Mouse (Mus musculus) thymus, adult 2 months (tissue): ENCODE measurements at regions not wholly inside any gene's neighbourhood (a gene's known extent, or its start where the extent isn't known, plus 50 kb on each side); places are given as distances from the start of the nearest gene placed in this dataset.
A peak's percentile ranks its signal among the peaks of the same experiment; 100 is the strongest.

Source experiments
- DNase-seq: peaks from one replicate; pipeline ENCODE4 v3.0.0; 2021
- H3K27ac ChIP-seq: fragments of 200-500 bp; 2 replicates; pipeline ENCODE4 v1.5.1; 2012; ENCODE audit warnings: low read length, control low read depth; ENCODE audit not compliant: control insufficient read depth, insufficient read depth
- H3K27me3 ChIP-seq: fragments of 200-500 bp; 2 replicates; pipeline ENCODE4 v1.6.1; 2012; ENCODE audit warnings: mild to moderate bottlenecking, low read length, moderate library complexity, mixed read lengths; ENCODE audit not compliant: control insufficient read depth, insufficient read depth
- H3K36me3 ChIP-seq: fragments of 200-500 bp; 2 replicates; pipeline ENCODE4 v1.6.1; 2012; ENCODE audit warnings: mild to moderate bottlenecking, low read length, moderate library complexity; ENCODE audit not compliant: control insufficient read depth, insufficient read depth
- H3K4me1 ChIP-seq: fragments of 200-500 bp; replicated peaks from 2 replicates; pipeline ENCODE4 v1.6.1; 2012; ENCODE audit warnings: low read length; ENCODE audit not compliant: control insufficient read depth, insufficient read depth
- H3K4me3 ChIP-seq: fragments of 200-500 bp; 2 replicates; pipeline ENCODE4 v1.5.1; 2012; ENCODE audit warnings: mild to moderate bottlenecking, low read length, control low read depth, moderate library complexity; ENCODE audit not compliant: control insufficient read depth, insufficient read depth
- CTCF ChIP-seq: fragments of 200-500 bp; IDR thresholded peaks from 2 replicates; pipeline ENCODE4 v1.5.1; 2012; ENCODE audit warnings: mild to moderate bottlenecking, control low read depth, low read length, moderate library complexity, borderline replicate concordance; ENCODE audit not compliant: control insufficient read depth, poor library complexity, insufficient read depth; ENCODE audit errors: extremely low read depth
- POLR2A ChIP-seq: fragments of 200-500 bp; IDR thresholded peaks from 2 replicates; pipeline ENCODE4 v1.6.1; 2012; ENCODE audit warnings: mild to moderate bottlenecking, low read length, control low read depth, moderate library complexity; ENCODE audit not compliant: control insufficient read depth, poor library complexity, insufficient read depth; ENCODE audit errors: extremely low read depth
- WGBS: fragments of 180-500 bp; shearing (Covaris S2); methylation state at CpG from one replicate; pipeline ENCODE4 v1.1.7; 2018; 5-methylcytosine and 5-hydroxymethylcytosine counted together

DNA sequence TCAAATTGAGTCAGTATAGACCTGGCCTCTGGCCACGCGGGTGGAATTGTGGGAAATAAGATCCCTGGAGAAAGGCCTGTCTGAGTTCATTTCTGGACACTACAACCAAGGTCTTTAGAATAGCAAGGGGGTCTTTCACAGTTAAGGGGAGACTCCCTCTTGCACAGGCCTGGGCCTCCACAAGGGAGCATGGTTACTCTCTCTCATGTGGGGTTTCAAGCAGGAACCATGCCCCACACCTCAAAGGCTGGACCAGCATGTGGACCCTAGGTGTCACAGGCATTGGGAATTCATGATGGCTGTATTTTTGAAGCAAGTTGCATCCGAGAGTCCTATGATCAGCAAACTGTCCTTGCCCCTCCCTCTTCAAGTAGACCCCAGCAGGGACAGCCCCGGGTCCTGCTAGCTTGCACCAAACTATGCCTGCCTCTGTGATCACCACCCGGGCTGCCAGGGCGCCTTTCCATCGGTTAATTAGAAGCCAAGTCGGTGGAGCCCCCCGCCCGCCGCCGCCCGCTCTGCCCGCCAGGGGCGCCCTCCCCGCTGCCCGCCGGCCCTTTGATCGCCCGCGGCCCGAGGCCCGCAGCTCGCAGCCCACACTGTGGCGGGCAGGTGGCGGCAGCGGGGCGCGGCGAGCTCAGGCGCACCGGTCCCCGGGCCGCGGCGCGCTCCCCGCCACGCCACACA, 137.1 kb upstream of the Mki67 start:
- Histone ChIP-seq H3K36me3 (no peaks in the 10 kb centered on the region), H3K27me3 (no peaks in the 10 kb centered on the region; the same call in 1 of the 2 replicates), H3K27ac (no peak overlapping the region), H3K4me1 (no peaks in the 10 kb centered on the region), H3K4me3 (no peak overlapping the region)
- DNase-seq = peak; percentile 5
- TF ChIP-seq CTCF (no peak), POLR2A (no peak)
- 11% methylated on average over 39 of the region's 39 CpGs for WGBS

DNA sequence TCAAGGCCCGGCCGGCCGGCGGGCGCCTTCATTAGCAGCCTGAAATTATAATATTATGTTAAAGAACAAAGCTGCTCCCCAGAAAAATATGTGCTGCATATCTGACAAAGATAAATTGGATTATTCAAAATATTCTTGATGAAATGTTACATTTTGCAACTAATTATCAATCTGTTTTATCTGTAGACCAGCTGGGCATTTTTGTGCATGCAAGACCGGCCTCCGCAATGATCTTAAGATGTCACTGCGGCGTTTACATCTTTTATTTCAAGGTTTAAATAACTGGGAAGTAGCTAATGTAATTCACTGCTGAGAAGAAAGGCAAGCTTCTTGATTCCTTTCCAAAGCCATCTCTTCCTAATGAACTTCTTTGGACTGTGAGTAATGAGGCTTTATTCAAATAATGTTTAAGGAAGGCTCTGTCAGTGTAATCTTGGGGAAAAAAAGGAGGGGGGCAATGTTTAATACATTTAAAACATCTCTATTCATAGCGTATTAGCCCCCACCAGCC, 137.7 kb upstream of the Mki67 start:
- H3K4me1 ChIP-seq = no peaks in the 10 kb centered on the region
- TF ChIP-seq CTCF = no peak
- TF ChIP-seq POLR2A = no peak
- no peak overlapping the region for H3K27ac ChIP-seq
- DNase-seq = no peak
- 42% methylated on average over 10 of the region's 10 CpGs for WGBS
- H3K36me3 ChIP-seq = no peaks in the 10 kb centered on the region
- H3K4me3 ChIP-seq = no peak overlapping the region
- no peaks in the 10 kb centered on the region; the same call in 1 of the 2 replicates for H3K27me3 ChIP-seq

DNA sequence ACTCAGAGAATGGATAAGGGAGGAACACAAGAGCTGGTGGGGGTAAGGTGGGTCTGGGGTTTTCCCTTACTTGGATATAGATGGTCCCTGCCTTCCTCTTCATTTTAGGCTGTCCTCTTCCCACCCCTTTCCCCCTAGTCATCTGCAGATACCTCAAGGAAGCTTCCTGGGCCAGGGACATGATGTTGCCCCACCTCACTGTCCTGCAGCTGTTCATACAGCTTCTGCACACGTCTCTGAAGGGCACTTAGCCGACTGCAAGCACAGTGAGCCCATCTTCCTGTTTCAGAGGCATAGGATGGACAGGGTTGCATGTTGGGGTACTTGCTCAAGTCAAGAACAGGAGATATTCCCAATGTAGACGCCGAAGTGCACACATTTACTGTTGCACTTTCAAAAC, 144.1 kb upstream of the Mki67 start:
- Histone ChIP-seq H3K27ac (no peak overlapping the region), H3K4me3 (no peak overlapping the region), H3K36me3 (no peaks in the 10 kb centered on the region), H3K4me1 (no peaks in the 10 kb centered on the region), H3K27me3 (no peaks in the 10 kb centered on the region)
- WGBS = 59% methylated on average over 4 of the region's 4 CpGs
- TF ChIP-seq POLR2A (no peak), CTCF (no peak)
- DNase-seq = no peak

DNA sequence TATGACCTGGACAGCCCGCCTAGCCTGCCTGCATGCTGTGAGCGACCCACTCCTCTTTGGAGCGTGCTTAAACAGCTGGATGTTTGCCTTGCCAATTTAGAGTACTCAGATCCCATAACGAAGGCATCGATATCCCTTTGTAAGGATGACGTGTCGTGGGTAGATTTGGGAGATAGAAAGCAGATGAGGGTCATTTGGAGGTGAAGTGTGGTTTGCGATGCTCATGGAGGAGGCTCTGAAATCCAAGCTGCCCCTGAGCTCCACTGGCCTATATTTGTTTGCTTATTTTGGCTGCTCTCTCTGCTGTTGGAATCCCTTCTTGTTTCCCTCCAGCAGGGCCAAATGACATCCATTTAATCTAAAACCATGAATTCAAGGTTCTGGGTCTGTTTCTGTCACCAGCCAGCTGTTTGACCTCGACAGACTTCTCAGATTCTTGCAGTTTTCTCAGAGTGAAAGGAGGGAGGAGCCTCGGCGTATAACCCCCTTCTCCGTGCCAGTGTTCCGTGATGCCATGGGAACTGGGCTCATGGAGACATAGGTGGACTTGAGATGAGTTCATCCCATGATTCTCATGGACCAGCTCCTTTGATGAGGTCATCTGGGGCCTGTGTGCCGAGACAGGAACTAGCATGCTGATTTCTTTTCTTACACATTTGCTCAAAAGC, 144.7 kb upstream of the Mki67 start:
- Histone ChIP-seq H3K36me3 (no peaks in the 10 kb centered on the region), H3K27ac (no peak overlapping the region), H3K4me1 (no peaks in the 10 kb centered on the region), H3K4me3 (no peak overlapping the region), H3K27me3 (no peaks in the 10 kb centered on the region)
- WGBS = 83% methylated on average over 14 of the region's 14 CpGs
- TF ChIP-seq POLR2A (no peak), CTCF (no peak)
- no peak for DNase-seq

DNA sequence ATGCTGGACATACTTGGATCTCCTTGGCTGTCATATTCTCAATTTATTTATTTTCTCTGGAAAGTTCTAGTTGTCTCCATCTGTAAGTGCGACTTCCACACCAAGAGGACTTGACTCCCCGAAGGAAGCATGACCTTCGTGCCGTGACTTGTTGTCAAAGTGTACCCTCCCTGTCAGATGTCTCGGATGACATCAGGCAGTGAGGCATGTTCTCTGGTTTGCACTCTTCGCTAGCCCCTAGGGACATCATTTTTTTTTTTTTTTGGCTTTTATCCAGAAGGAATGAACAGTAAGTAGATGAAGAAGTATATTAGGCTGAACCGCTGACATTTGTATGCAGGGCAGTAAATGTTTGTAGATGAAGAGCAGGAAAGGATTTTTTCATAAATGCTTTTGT, 145.2 kb upstream of the Mki67 start:
- Histone ChIP-seq H3K36me3 (no peaks in the 10 kb centered on the region), H3K27me3 (no peaks in the 10 kb centered on the region), H3K27ac (no peak overlapping the region), H3K4me3 (no peak overlapping the region), H3K4me1 (no peaks in the 10 kb centered on the region)
- DNase-seq = no peak
- TF ChIP-seq POLR2A (no peak), CTCF (no peak)
- 84% methylated on average over 7 of the region's 7 CpGs for WGBS

DNA sequence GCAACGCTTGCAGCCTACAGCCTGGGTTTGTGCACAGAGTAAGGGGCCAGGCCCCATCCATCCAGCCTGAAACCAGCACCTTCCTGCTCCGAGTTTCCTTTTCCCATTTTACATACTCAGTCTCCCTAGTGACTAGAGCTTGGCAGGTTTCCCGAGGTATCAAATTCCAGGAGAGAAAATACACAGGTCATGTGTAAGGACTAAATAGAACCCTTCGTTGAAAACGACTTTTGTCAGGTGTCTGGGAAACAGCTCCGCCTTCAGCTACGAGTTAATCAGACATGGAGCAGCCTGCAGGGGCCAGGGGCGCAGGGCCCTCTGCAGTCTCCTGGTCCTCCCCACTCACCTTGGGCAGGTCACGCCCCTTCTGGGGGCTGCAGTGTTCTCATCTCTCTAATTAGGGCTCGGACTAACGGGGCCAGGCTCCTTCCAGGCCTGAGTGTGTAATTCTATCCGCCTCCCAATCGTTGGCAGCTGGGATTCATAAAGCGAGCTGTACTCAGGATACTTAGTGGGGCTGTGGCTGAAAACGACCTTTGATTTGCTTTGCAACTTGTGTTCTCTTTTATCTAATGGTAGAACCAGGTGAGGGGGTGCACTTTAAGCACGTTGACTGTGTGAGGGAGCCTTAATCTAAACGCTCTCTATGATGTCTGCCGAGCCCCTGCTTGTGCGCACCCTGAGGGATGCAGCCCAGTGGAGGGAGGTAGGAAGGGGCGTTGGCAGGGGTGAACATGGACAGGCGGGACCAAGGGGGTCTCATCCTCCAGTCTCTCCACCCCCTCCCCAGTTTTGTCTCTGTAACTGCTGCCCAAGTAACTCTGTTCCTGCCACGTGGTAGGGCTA, 147.6 kb upstream of the Mki67 start:
- Histone ChIP-seq H3K4me3 (no peak overlapping the region), H3K27me3 (no peaks in the 10 kb centered on the region), H3K27ac (no peak overlapping the region), H3K36me3 (no peaks in the 10 kb centered on the region), H3K4me1 (no peaks in the 10 kb centered on the region)
- WGBS = 81% methylated on average over 22 of the region's 22 CpGs
- no peak for DNase-seq
- TF ChIP-seq CTCF (no peak), POLR2A (no peak)
